21 mouse cellular contexts compared by ENCODE assay signal in genomic region chr8:122270555-122270954, GRCm38 (mm10). TPM values are rescaled to one million over a fixed set of nuclear protein-coding genes. Genes with fewer than 3 reads are reported as not detected.
DNase-seq lines count a peak whose midpoint lies in the region; ATAC-seq and TF ChIP-seq lines count a peak whose summit lies in the region.
"Had no signal": no experiment of that assay in that cellular context is flagged by ENCODE, and none has a peak within 500 bp of the region (broad histone marks: within the 10 kb centered on the region; RNA-seq: fewer than 3 reads in every experiment).

No protein-coding gene starts in this region.

- no peak overlapping the region for H3K27ac ChIP-seq in cerebellum, adult 2 months (ENCODE audit: insufficient read depth, low read length)
- H3K27ac ChIP-seq in forebrain, embryonic 10.5 days = 0 out of 2 replicates have a peak overlapping the region, but pooled peaks have one; percentile 6
- no peak overlapping the region for H3K27ac ChIP-seq in forebrain, embryonic 14.5 days (ENCODE audit: low read depth, low read length)
- peak overlapping the region; percentile 17; the same call in 1 of the 2 replicates for H3K27ac ChIP-seq in midbrain, embryonic 10.5 days (replicated peaks)
- H3K27ac ChIP-seq in midbrain, embryonic 14.5 days (replicated peaks; ENCODE audit: low read depth, low read length) = no peak overlapping the region
- H3K27ac ChIP-seq: embryonic facial prominence, embryonic 10.5 days; embryonic facial prominence, embryonic 12.5 days; forebrain, embryonic 12.5 days; forebrain, embryonic 15.5 days had no signal

- H3K4me3 ChIP-seq in cerebellum, adult 2 months (replicated peaks; ENCODE audit: insufficient read depth, low read depth, low read length) = no peak overlapping the region
- H3K4me3 ChIP-seq in forebrain, embryonic 10.5 days = no peak overlapping the region
- H3K4me3 ChIP-seq in forebrain, embryonic 14.5 days (ENCODE audit: low read depth, low read length) = no peak overlapping the region
- H3K4me3 ChIP-seq in midbrain, embryonic 10.5 days = no peak overlapping the region
- no peak overlapping the region for H3K4me3 ChIP-seq in midbrain, embryonic 14.5 days (replicated peaks; ENCODE audit: low read depth, low read length)
- H3K4me3 ChIP-seq: embryonic facial prominence, embryonic 10.5 days; embryonic facial prominence, embryonic 12.5 days; forebrain, embryonic 12.5 days; forebrain, embryonic 15.5 days had no signal

- no peaks in the 10 kb centered on the region for H3K27me3 ChIP-seq in cerebellum, adult 2 months (ENCODE audit: control insufficient read depth, insufficient read depth, low read length)
- peaks cover 77% of the 10 kb centered on the region for H3K27me3 ChIP-seq in forebrain, embryonic 10.5 days (ENCODE audit: poor library complexity, severe bottlenecking)
- H3K27me3 ChIP-seq in forebrain, embryonic 14.5 days (replicated peaks; ENCODE audit: control insufficient read depth, insufficient read depth, low read length) = no peaks in the 10 kb centered on the region
- H3K27me3 ChIP-seq in midbrain, embryonic 10.5 days (ENCODE audit: low read depth, poor library complexity, severe bottlenecking) = peaks cover 69% of the 10 kb centered on the region
- H3K27me3 ChIP-seq in midbrain, embryonic 14.5 days (ENCODE audit: control insufficient read depth, insufficient read depth, low read length) = no peaks in the 10 kb centered on the region
- H3K27me3 ChIP-seq: forebrain, embryonic 15.5 days; Patski had no signal

- H3K4me2 ChIP-seq in forebrain, embryonic 14.5 days (ENCODE audit: low read length) = no peak overlapping the region
- no peak overlapping the region for H3K4me2 ChIP-seq in midbrain, embryonic 14.5 days (ENCODE audit: low read length)
- H3K4me2 ChIP-seq: embryonic facial prominence, embryonic 12.5 days; forebrain, embryonic 12.5 days; forebrain, embryonic 15.5 days had no signal

- no peak for TF ChIP-seq CTCF in cerebellum, adult 2 months (IDR thresholded peaks at IDR 0.05; ENCODE audit: borderline replicate concordance, insufficient read depth, low read depth, low read length)

- H3K36me3 ChIP-seq in forebrain, embryonic 10.5 days (replicated peaks) = no peaks in the 10 kb centered on the region
- no peaks in the 10 kb centered on the region for H3K36me3 ChIP-seq in forebrain, embryonic 14.5 days (ENCODE audit: control insufficient read depth, insufficient read depth, low read length)
- no peaks in the 10 kb centered on the region for H3K36me3 ChIP-seq in midbrain, embryonic 10.5 days
- no peaks in the 10 kb centered on the region for H3K36me3 ChIP-seq in midbrain, embryonic 14.5 days (ENCODE audit: control insufficient read depth, insufficient read depth, low read length)
- H3K36me3 ChIP-seq: embryonic facial prominence, embryonic 10.5 days; embryonic facial prominence, embryonic 12.5 days; forebrain, embryonic 12.5 days; forebrain, embryonic 15.5 days; G1E had no signal

- no peak for TF ChIP-seq POLR2A in cerebellum, adult 2 months (IDR thresholded peaks at IDR 0.05; ENCODE audit: borderline replicate concordance, insufficient read depth, low read length)

- no peaks in the 10 kb centered on the region for H3K9me3 ChIP-seq in forebrain, embryonic 10.5 days
- H3K9me3 ChIP-seq in forebrain, embryonic 14.5 days (replicated peaks; ENCODE audit: control insufficient read depth, low read length) = no peaks in the 10 kb centered on the region
- H3K9me3 ChIP-seq in midbrain, embryonic 10.5 days (replicated peaks) = no peaks in the 10 kb centered on the region
- no peaks in the 10 kb centered on the region for H3K9me3 ChIP-seq in midbrain, embryonic 14.5 days (ENCODE audit: control insufficient read depth, low read length)
- H3K9me3 ChIP-seq: embryonic facial prominence, embryonic 10.5 days; embryonic facial prominence, embryonic 12.5 days; forebrain, embryonic 12.5 days; forebrain, embryonic 15.5 days; G1E had no signal

- no peak overlapping the region for H3K9ac ChIP-seq in forebrain, embryonic 14.5 days (ENCODE audit: low read length)
- no peak overlapping the region for H3K9ac ChIP-seq in midbrain, embryonic 14.5 days (replicated peaks; ENCODE audit: low read length)
- H3K9ac ChIP-seq: embryonic facial prominence, embryonic 12.5 days; forebrain, embryonic 12.5 days; forebrain, embryonic 15.5 days; forebrain, postnatal 0 days had no signal

- ATAC-seq in forebrain, embryonic 14.5 days = no peak
- ATAC-seq in midbrain, embryonic 14.5 days (ENCODE audit: low FRiP score, low TSS enrichment) = no peak
- ATAC-seq: activated CD4-positive, CD25-positive, alpha-beta regulatory T cell, adult 4 months; CD4-positive, CD25-positive, alpha-beta regulatory T cell, adult 4 months; forebrain, embryonic 15.5 days; Patski had no signal

- H3K4me1 ChIP-seq in cerebellum, adult 2 months (ENCODE audit: control insufficient read depth, insufficient read depth, low read length) = peaks cover 22% of the 10 kb centered on the region
- H3K4me1 ChIP-seq in forebrain, embryonic 10.5 days = peaks cover 60% of the 10 kb centered on the region
- H3K4me1 ChIP-seq in forebrain, embryonic 14.5 days (ENCODE audit: control insufficient read depth, insufficient read depth, low read length) = 0 out of 2 replicates have a peak, but pooled peaks cover 4% of the 10 kb centered on the region
- peaks cover 44% of the 10 kb centered on the region for H3K4me1 ChIP-seq in midbrain, embryonic 10.5 days
- H3K4me1 ChIP-seq in midbrain, embryonic 14.5 days (ENCODE audit: control insufficient read depth, insufficient read depth, low read length) = peaks cover 10% of the 10 kb centered on the region

- DNase-seq in cerebellum, adult 11-12 months = peak; percentile 36
- DNase-seq in cerebellum, adult 2 months = no peak
- DNase-seq in cerebellum, adult 9-11 months = peak; percentile 42
- no peak for DNase-seq in cerebellum, adult 8-10 months
- DNase-seq in forebrain, embryonic 10.5 days (ENCODE audit: extremely low spot score, low spot score) = no peak
- no peak for DNase-seq in forebrain, embryonic 14.5 days (ENCODE audit: low spot score)
- DNase-seq in midbrain, embryonic 10.5 days (ENCODE audit: low spot score) = no peak
- DNase-seq in midbrain, embryonic 14.5 days = no peak
- DNase-seq: adrenal gland, adult 8-10 months; adrenal gland, postnatal 14 days; adrenal gland, postnatal 36 days; B cell, adult 2 months; forebrain, postnatal 0 days had no signal

- 53% methylated on average over 7 of the region's 7 CpGs for WGBS in cerebellum, adult 2 months
- WGBS in forebrain, embryonic 10.5 days = 76% methylated on average over 7 of the region's 7 CpGs
- 77% methylated on average over 7 of the region's 7 CpGs for WGBS in forebrain, embryonic 14.5 days
- WGBS in midbrain, embryonic 10.5 days = 72% methylated on average over 7 of the region's 7 CpGs
- WGBS in midbrain, embryonic 14.5 days = 70% methylated on average over 7 of the region's 7 CpGs

RNA-seq across cellular contexts. Expression of gene Zfpm1, which starts 11.4 kb away (rescaled TPM):
- 19.6 and 20.1 TPM in 2 replicates for polyA plus RNA-seq in cerebellum, adult 2 months (2012; rRNA removed)
- 0.82 and 0.88 TPM in 2 replicates for polyA plus RNA-seq in forebrain, embryonic 10.5 days (2016; fragmentation: Nextera tagmentation; extraction: Ambion mirVana)
- polyA plus RNA-seq in forebrain, embryonic 14.5 days (2014; fragmentation: Nextera tagmentation; extraction: Ambion mirVana) = 0.41 and 0.47 TPM in 2 replicates
- polyA plus RNA-seq in midbrain, embryonic 10.5 days (2016; fragmentation: Nextera tagmentation; extraction: Ambion mirVana) = 1.3 and 1.5 TPM in 2 replicates
- polyA plus RNA-seq in midbrain, embryonic 14.5 days (2014; fragmentation: Nextera tagmentation; extraction: Ambion mirVana) = 2.3 TPM in 2 replicates

Comparison
In these comparisons a context has a peak if more than half of its experiments do, and no peak if none do; other contexts are left out.
1. DNase-seq: peak in cerebellum, adult 11-12 months (single experiment) and cerebellum, adult 9-11 months (single experiment); none in cerebellum, adult 2 months (0 of 2), cerebellum, adult 8-10 months (single experiment), forebrain, embryonic 10.5 days (single experiment), forebrain, embryonic 14.5 days (single experiment), midbrain, embryonic 10.5 days (single experiment) and midbrain, embryonic 14.5 days (single experiment).
2. H3K27ac ChIP-seq: peak in forebrain, embryonic 10.5 days (single experiment) and midbrain, embryonic 10.5 days (single experiment); none in cerebellum, adult 2 months (single experiment), forebrain, embryonic 14.5 days (single experiment) and midbrain, embryonic 14.5 days (single experiment).